Mouse (Mus musculus): ENCODE measurements around the gene Cited2. TPM values are rescaled to one million over a fixed set of nuclear protein-coding genes. Genes with fewer than 3 reads are reported as not detected.

Cited2 gene
- polyA plus RNA-seq, 1 experiment from 2014 or later, result 28.9 TPM

DNA sequence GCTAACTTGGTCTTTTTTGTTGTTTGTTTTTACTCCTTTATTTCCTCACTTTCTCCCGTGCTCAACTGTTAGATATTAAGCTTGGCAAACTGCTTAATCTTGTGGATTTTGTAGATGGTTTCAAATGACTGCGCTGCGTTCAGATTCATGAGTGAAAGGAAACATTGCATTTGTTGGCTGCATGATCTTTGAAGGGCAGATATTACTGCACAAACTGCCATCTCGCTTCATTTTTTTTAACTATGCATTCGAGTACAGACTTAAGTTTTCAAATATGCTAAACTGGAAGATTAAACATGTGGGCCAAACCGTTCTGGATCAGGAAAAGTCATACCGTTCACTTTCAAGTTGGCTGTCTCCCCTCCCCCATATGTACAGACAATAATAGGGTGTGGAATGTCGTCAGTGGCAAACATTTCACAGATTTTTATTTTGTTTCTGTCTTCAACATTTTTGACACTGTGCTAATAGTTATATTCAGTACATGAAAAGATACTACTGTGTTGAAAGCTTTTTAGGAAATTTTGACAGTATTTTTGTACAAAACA lies 2.1 kb downstream of the Cited2 start:
- Histone ChIP-seq H3K4me1 (peaks cover 41% of the 10 kb centered on the region), H3K9me3 (no peaks in the 10 kb centered on the region), H3K36me3 (peaks cover 3% of the 10 kb centered on the region), H3K9ac (peak overlapping the region; percentile 99), H3K4me3 (peak overlapping the region; percentile 90), H3K4me2 (peak overlapping the region; percentile 92), H3K27me3 (replicated peaks) (no peaks in the 10 kb centered on the region), H3K27ac (replicated peaks) (peak overlapping the region; percentile 99)
- WGBS, result 11% methylated on average over 8 of the region's 8 CpGs
- no peak for ATAC-seq (ENCODE audit: extremely low read depth, insufficient number of reproducible peaks, low FRiP score, low TSS enrichment)

- Histone ChIP-seq H3K4me2 (peak overlapping the region; percentile 92), H3K4me3 (peak overlapping the region; percentile 90), H3K27me3 (replicated peaks) (no peaks in the 10 kb centered on the region), H3K9me3 (no peaks in the 10 kb centered on the region), H3K36me3 (peaks cover 3% of the 10 kb centered on the region), H3K9ac (peak overlapping the region; percentile 69), H3K4me1 (peaks cover 39% of the 10 kb centered on the region), H3K27ac (replicated peaks) (0 out of 2 replicates have a peak overlapping the region, but pooled peaks have one; percentile 15)
- no peak for ATAC-seq (ENCODE audit: extremely low read depth, insufficient number of reproducible peaks, low FRiP score, low TSS enrichment)
- 56% methylated on average over 7 of the region's 7 CpGs for WGBS
Measured at GRCm38 (mm10) chr10:17725644-17726372, 2.8 kb downstream of the Cited2 start.

GRCm38 (mm10) chr10:17726373-17726720 lies 3.3 kb downstream of the Cited2 start:
- Histone ChIP-seq H3K27ac (replicated peaks) (peak overlapping the region; percentile 36), H3K36me3 (peaks cover 3% of the 10 kb centered on the region), H3K4me3 (peak overlapping the region; percentile 90), H3K4me2 (peak overlapping the region; percentile 92), H3K9me3 (no peaks in the 10 kb centered on the region), H3K27me3 (replicated peaks) (no peaks in the 10 kb centered on the region), H3K4me1 (peaks cover 34% of the 10 kb centered on the region), H3K9ac (peak overlapping the region; percentile 69)
- ATAC-seq (ENCODE audit: extremely low read depth, insufficient number of reproducible peaks, low FRiP score, low TSS enrichment), result no peak
- 54% methylated on average over 2 of the region's 2 CpGs for WGBS

GRCm38 (mm10) chr10:17727161-17727925 lies 4.3 kb downstream of the Cited2 start:
- Histone ChIP-seq H3K9me3 (no peaks in the 10 kb centered on the region), H3K9ac (peak overlapping the region; percentile 50), H3K4me3 (peak overlapping the region; percentile 90), H3K27ac (replicated peaks) (peak overlapping the region; percentile 71), H3K36me3 (peaks cover 3% of the 10 kb centered on the region), H3K4me1 (peaks cover 31% of the 10 kb centered on the region), H3K4me2 (peak overlapping the region; percentile 92), H3K27me3 (replicated peaks) (no peaks in the 10 kb centered on the region)
- 14% methylated on average over 15 of the region's 15 CpGs for WGBS
- ATAC-seq (ENCODE audit: extremely low read depth, insufficient number of reproducible peaks, low FRiP score, low TSS enrichment), result no peak

- Histone ChIP-seq H3K27me3 (replicated peaks) (no peaks in the 10 kb centered on the region), H3K9ac (no peak overlapping the region), H3K36me3 (peaks cover 3% of the 10 kb centered on the region), H3K4me2 (peak overlapping the region; percentile 92), H3K9me3 (no peaks in the 10 kb centered on the region), H3K4me3 (peak overlapping the region; percentile 90), H3K27ac (replicated peaks) (peak overlapping the region; percentile 71), H3K4me1 (peaks cover 31% of the 10 kb centered on the region)
- WGBS, result 9% methylated on average over 5 of the region's 5 CpGs
- no peak for ATAC-seq (ENCODE audit: extremely low read depth, insufficient number of reproducible peaks, low FRiP score, low TSS enrichment)
Measured at GRCm38 (mm10) chr10:17727926-17728279, 4.9 kb downstream of the Cited2 start.

GRCm38 (mm10) chr10:17728711-17729110 lies 5.7 kb downstream of the Cited2 start:
- H3K27ac ChIP-seq (replicated peaks), result no peak overlapping the region
- peaks cover 31% of the 10 kb centered on the region for H3K4me1 ChIP-seq
- H3K36me3 ChIP-seq, result peaks cover 3% of the 10 kb centered on the region
- no peak overlapping the region for H3K4me2 ChIP-seq
- no peak overlapping the region for H3K4me3 ChIP-seq
- ATAC-seq (ENCODE audit: extremely low read depth, insufficient number of reproducible peaks, low FRiP score, low TSS enrichment), result no peak
- WGBS, result 37% methylated on average over 4 of the region's 4 CpGs
- no peaks in the 10 kb centered on the region for H3K27me3 ChIP-seq (replicated peaks)
- H3K9me3 ChIP-seq, result no peaks in the 10 kb centered on the region
- H3K9ac ChIP-seq, result no peak overlapping the region

GRCm38 (mm10) chr10:17729476-17729875 lies 6.5 kb downstream of the Cited2 start:
- 45% methylated on average over 6 of the region's 6 CpGs for WGBS
- ATAC-seq (ENCODE audit: extremely low read depth, insufficient number of reproducible peaks, low FRiP score, low TSS enrichment), result no peak

GRCm38 (mm10) chr10:17733057-17733456 lies 10.0 kb downstream of the Cited2 start:
- H3K4me2 ChIP-seq, result no peak overlapping the region
- H3K9ac ChIP-seq, result no peak overlapping the region
- H3K27me3 ChIP-seq (replicated peaks), result no peaks in the 10 kb centered on the region
- no peak overlapping the region for H3K27ac ChIP-seq (replicated peaks)
- WGBS, result 24% methylated on average over 4 of the region's 4 CpGs
- no peak overlapping the region for H3K4me3 ChIP-seq
- no peaks in the 10 kb centered on the region for H3K36me3 ChIP-seq
- peaks cover 3% of the 10 kb centered on the region for H3K4me1 ChIP-seq
- no peaks in the 10 kb centered on the region for H3K9me3 ChIP-seq
- no peak for ATAC-seq (ENCODE audit: extremely low read depth, insufficient number of reproducible peaks, low FRiP score, low TSS enrichment)

More at GRCm38 (mm10) chr10:17729476-17729875, 6.5 kb downstream of the Cited2 start:
- Histone ChIP-seq H3K9me3 (no peaks in the 10 kb centered on the region), H3K4me1 (peaks cover 31% of the 10 kb centered on the region), H3K27ac (replicated peaks) (no peak overlapping the region), H3K4me2 (no peak overlapping the region), H3K4me3 (no peak overlapping the region), H3K36me3 (peaks cover 3% of the 10 kb centered on the region), H3K9ac (no peak overlapping the region), H3K27me3 (replicated peaks) (no peaks in the 10 kb centered on the region)

GRCm38 (mm10) chr10:17742581-17742980 lies 19.6 kb downstream of the Cited2 start:
- Histone ChIP-seq H3K27ac (replicated peaks) (no peak overlapping the region), H3K4me2 (no peak overlapping the region), H3K4me3 (no peak overlapping the region), H3K36me3 (no peaks in the 10 kb centered on the region), H3K9ac (no peak overlapping the region), H3K9me3 (no peaks in the 10 kb centered on the region), H3K4me1 (no peaks in the 10 kb centered on the region), H3K27me3 (replicated peaks) (no peaks in the 10 kb centered on the region)
- WGBS, result 75% methylated on average over 2 of the region's 2 CpGs
- no peak for ATAC-seq (ENCODE audit: extremely low read depth, insufficient number of reproducible peaks, low FRiP score, low TSS enrichment)

DNA sequence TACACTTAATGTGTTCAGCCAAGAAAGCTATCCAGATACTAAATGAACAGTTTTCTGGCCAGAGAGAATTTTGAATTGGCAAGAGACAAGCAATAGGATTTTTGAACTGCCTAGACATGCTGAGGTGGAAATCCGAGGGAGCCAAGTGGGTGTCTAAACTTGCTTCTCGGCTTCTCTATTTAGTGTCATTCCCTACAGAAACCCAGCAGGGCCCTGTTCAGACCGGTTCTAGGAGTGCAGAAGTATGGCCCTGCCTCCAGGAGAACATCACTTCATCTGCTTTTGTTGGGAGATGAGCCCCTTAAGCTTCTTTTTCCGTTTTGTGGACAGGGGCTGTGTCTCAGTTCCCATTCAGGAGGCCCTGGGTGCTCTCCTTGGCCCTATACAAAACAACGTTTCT lies 29.5 kb downstream of the Cited2 start:
- WGBS, result 73% methylated on average over 5 of the region's 5 CpGs
- Histone ChIP-seq H3K27ac (replicated peaks) (no peak overlapping the region), H3K4me3 (no peak overlapping the region), H3K4me2 (no peak overlapping the region), H3K9me3 (peaks cover 10% of the 10 kb centered on the region; the same call in 1 of the 2 replicates), H3K27me3 (replicated peaks) (no peaks in the 10 kb centered on the region), H3K9ac (no peak overlapping the region), H3K4me1 (0 out of 2 replicates have a peak, but pooled peaks cover 2% of the 10 kb centered on the region), H3K36me3 (no peaks in the 10 kb centered on the region)
- no peak for ATAC-seq (ENCODE audit: extremely low read depth, insufficient number of reproducible peaks, low FRiP score, low TSS enrichment)

GRCm38 (mm10) chr10:17759772-17760171 lies 36.8 kb downstream of the Cited2 start:
- H3K4me1 ChIP-seq, result peaks cover 5% of the 10 kb centered on the region
- no peaks in the 10 kb centered on the region for H3K36me3 ChIP-seq
- H3K9ac ChIP-seq, result no peak overlapping the region
- H3K4me2 ChIP-seq, result no peak overlapping the region
- H3K9me3 ChIP-seq, result peaks cover 17% of the 10 kb centered on the region; the same call in 1 of the 2 replicates
- 49% methylated on average over 3 of the region's 3 CpGs for WGBS
- no peaks in the 10 kb centered on the region for H3K27me3 ChIP-seq (replicated peaks)
- H3K4me3 ChIP-seq, result no peak overlapping the region
- peak overlapping the region; percentile 66 for H3K27ac ChIP-seq (replicated peaks)
- no peak for ATAC-seq (ENCODE audit: extremely low read depth, insufficient number of reproducible peaks, low FRiP score, low TSS enrichment)
